Mouse (Mus musculus) brain, embryonic 14.5 days (tissue): ENCODE measurements at regions not wholly inside any gene's neighbourhood (a gene's known extent, or its start where the extent isn't known, plus 50 kb on each side); places are given as distances from the start of the nearest gene placed in this dataset.

Experiments
- CTCF ChIP-seq: fragments of 200-500 bp; IDR thresholded peaks from 2 replicates; pipeline ENCODE4 v1.5.1; 2012; ENCODE audit warnings: inconsistent platforms, mild to moderate bottlenecking, moderate library complexity, borderline replicate concordance; ENCODE audit not compliant: insufficient read depth, insufficient read length; ENCODE audit errors: extremely low read depth
- POLR2A ChIP-seq: fragments of 200-500 bp; IDR thresholded peaks from 2 replicates; pipeline ENCODE4 v1.6.1; 2012; ENCODE audit warnings: mild to moderate bottlenecking, inconsistent platforms, borderline replicate concordance; ENCODE audit not compliant: poor library complexity, insufficient read depth, insufficient read length, severe bottlenecking; ENCODE audit errors: extremely low read depth

DNA sequence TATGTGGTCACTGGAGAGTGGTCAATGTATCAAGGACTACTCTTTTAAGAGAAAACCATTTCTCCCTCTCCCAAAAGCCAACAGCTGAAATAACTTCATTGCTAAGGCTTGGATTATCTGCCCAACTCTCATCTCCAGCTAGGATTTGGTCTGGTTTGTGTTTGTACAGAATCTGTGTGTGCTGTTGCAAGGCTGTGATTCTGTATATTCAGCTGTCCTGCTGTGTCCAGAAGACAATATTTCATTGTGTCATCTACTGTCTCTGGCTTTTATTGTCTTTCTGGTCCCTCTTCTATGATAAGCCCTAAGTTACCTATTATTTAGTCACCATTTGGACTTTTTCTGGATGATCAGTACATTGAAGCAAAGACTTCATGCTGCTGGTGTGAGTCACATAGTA, 110.9 kb downstream of the Cenpc1 start:
- TF ChIP-seq CTCF (no peak), POLR2A (no peak)
